In the genomic region with DNA sequence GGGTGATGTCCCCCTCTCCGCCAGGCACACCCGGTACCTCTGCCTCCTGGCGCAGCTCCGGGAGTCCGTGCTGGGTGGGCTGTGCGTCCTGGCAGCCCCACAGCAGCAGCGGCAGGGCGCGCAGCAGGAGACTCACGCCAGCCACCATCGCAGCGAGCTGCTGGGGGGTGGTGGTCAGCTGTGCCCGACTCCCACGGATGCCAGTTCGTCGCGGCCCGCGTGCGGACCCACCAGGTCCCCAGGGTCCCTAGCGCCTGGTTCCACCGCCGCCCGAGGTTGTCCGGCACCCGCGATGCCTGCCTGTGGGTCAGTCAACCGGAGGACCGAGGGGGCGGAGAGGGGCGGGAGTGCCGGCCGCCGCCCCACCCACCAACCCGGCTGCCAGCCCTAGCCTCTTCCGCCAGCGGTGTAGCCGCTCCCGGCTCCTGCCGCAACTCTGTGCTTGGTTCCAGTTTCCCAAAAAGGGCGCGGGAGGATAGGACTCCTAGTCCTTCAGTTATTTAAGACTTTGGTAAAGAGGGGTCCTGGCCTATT, we compare ENCODE assay signal across 8 mouse cellular contexts. TPM values are rescaled to one million over a fixed set of nuclear protein-coding genes. Genes with fewer than 3 reads are reported as not detected.
DNase-seq lines count a peak whose midpoint lies in the region; ATAC-seq and TF ChIP-seq lines count a peak whose summit lies in the region.

A gene (minus strand): TSS at position 361 of the 534 bp plus-strand sequence.

- 0 out of 2 replicates have a peak, but pooled peaks have one; percentile 8 for TF ChIP-seq CTCF in small intestine, adult 2 months (IDR thresholded peaks at IDR 0.05; ENCODE audit: extremely low read depth, insufficient read length, insufficient replicate concordance, low read depth, low read length)

- DNase-seq in 3T3-L1 (ENCODE audit: low read depth, low spot score), result peak; percentile 59
- DNase-seq in Muller cell, postnatal 12 days (ENCODE audit: inconsistent ontology term), result peak; percentile 81
- peak; percentile 68 for DNase-seq in embryonic facial prominence, embryonic 10.5 days (ENCODE audit: low spot score)
- DNase-seq in lung, postnatal 10 days, result peak; percentile 81
- no peak for DNase-seq in layer of hippocampus, adult 9-10 months (ENCODE audit: low spot score)

- under 1% methylated on average over 42 of the region's 42 CpGs for WGBS in embryonic facial prominence, embryonic 10.5 days
- WGBS in heart, embryonic 11.5 days (ENCODE audit: insufficient replicate concordance), result 0% methylated on average over 42 of the region's 42 CpGs
- under 1% methylated on average over 33 of the region's 42 CpGs for WGBS in kidney, embryonic 14.5 days
- 1% methylated on average over 42 of the region's 42 CpGs for WGBS in small intestine, adult 2 months

- peaks cover 78% of the 10 kb centered on the region for H3K27me3 ChIP-seq in embryonic facial prominence, embryonic 10.5 days (replicated peaks; ENCODE audit: low read depth, poor library complexity, severe bottlenecking)
- H3K27me3 ChIP-seq in heart, embryonic 11.5 days (ENCODE audit: control insufficient read depth, insufficient read depth, low read length), result peaks cover 27% of the 10 kb centered on the region
- H3K27me3 ChIP-seq in kidney, embryonic 14.5 days (ENCODE audit: control insufficient read depth, insufficient read depth, low read length), result peaks cover 9% of the 10 kb centered on the region
- H3K27me3 ChIP-seq in small intestine, adult 2 months (ENCODE audit: control insufficient read depth, insufficient read depth, low read length), result no peaks in the 10 kb centered on the region

- no peaks in the 10 kb centered on the region for H3K9me3 ChIP-seq in embryonic facial prominence, embryonic 10.5 days
- H3K9me3 ChIP-seq in heart, embryonic 11.5 days (replicated peaks; ENCODE audit: control insufficient read depth, low read length), result no peaks in the 10 kb centered on the region
- H3K9me3 ChIP-seq in kidney, embryonic 14.5 days (ENCODE audit: control insufficient read depth, low read length), result no peaks in the 10 kb centered on the region

- H3K9ac ChIP-seq in heart, embryonic 11.5 days (ENCODE audit: low read depth, low read length), result peak within 1 kb of the TSS; percentile 77
- H3K9ac ChIP-seq in kidney, embryonic 14.5 days (ENCODE audit: low read depth, low read length), result peak within 1 kb of the TSS; percentile 65

- H3K36me3 ChIP-seq in embryonic facial prominence, embryonic 10.5 days (replicated peaks), result no peaks in the 10 kb centered on the region
- H3K36me3 ChIP-seq in heart, embryonic 11.5 days (ENCODE audit: control insufficient read depth, insufficient read depth, low read length), result no peaks in the 10 kb centered on the region
- H3K36me3 ChIP-seq in kidney, embryonic 14.5 days (ENCODE audit: control insufficient read depth, insufficient read depth, low read length), result no peaks in the 10 kb centered on the region
- H3K36me3 ChIP-seq in small intestine, adult 2 months (ENCODE audit: control insufficient read depth, insufficient read depth, low read length), result no peaks in the 10 kb centered on the region

- peak within 1 kb of the TSS; percentile 86 for H3K4me2 ChIP-seq in heart, embryonic 11.5 days
- peak within 1 kb of the TSS; percentile 98 for H3K4me2 ChIP-seq in kidney, embryonic 14.5 days (replicated peaks; ENCODE audit: low read depth, low read length)

- peaks cover 30% of the 10 kb centered on the region for H3K4me1 ChIP-seq in embryonic facial prominence, embryonic 10.5 days
- peaks cover 23% of the 10 kb centered on the region for H3K4me1 ChIP-seq in heart, embryonic 11.5 days (ENCODE audit: control insufficient read depth, insufficient read depth, low read length)
- H3K4me1 ChIP-seq in kidney, embryonic 14.5 days (ENCODE audit: control insufficient read depth, insufficient read depth, low read length), result peaks cover 9% of the 10 kb centered on the region; the same call in 1 of the 2 replicates
- H3K4me1 ChIP-seq in small intestine, adult 2 months (ENCODE audit: control insufficient read depth, insufficient read depth, insufficient read length, low read length), result peaks cover 24% of the 10 kb centered on the region; the same call in 1 of the 2 replicates

- peak within 1 kb of the TSS; percentile 70 for H3K27ac ChIP-seq in embryonic facial prominence, embryonic 10.5 days (replicated peaks)
- no peak within 1 kb of the TSS; the same call in 1 of the 2 replicates for H3K27ac ChIP-seq in heart, embryonic 11.5 days (ENCODE audit: low read depth, low read length)
- no peak within 1 kb of the TSS for H3K27ac ChIP-seq in kidney, embryonic 14.5 days (ENCODE audit: low read depth, low read length)
- H3K27ac ChIP-seq in small intestine, adult 2 months (ENCODE audit: insufficient read depth, low read depth, low read length), result peak within 1 kb of the TSS; percentile 18; the same call in 1 of the 2 replicates

- TF ChIP-seq POLR2A in small intestine, adult 2 months (IDR thresholded peaks at IDR 0.05; ENCODE audit: low read depth, low read length), result no peak

- ATAC-seq in heart, embryonic 11.5 days (replicated peaks; ENCODE audit: insufficient number of reproducible peaks, low FRiP score, low TSS enrichment), result no peak
- ATAC-seq in kidney, embryonic 14.5 days (ENCODE audit: low FRiP score, low TSS enrichment), result peak; percentile 86

- peak within 1 kb of the TSS; percentile 72 for H3K4me3 ChIP-seq in embryonic facial prominence, embryonic 10.5 days
- H3K4me3 ChIP-seq in heart, embryonic 11.5 days (ENCODE audit: low read depth, low read length), result peak within 1 kb of the TSS; percentile 65
- peak within 1 kb of the TSS; percentile 62 for H3K4me3 ChIP-seq in kidney, embryonic 14.5 days (ENCODE audit: low read length)
- peak within 1 kb of the TSS; percentile 87 for H3K4me3 ChIP-seq in small intestine, adult 2 months (ENCODE audit: low read depth, low read length)

RNA-seq across cellular contexts. Expression of the gene that starts here (rescaled TPM):
- polyA plus RNA-seq in embryonic facial prominence, embryonic 10.5 days (2016; fragmentation: Nextera tagmentation; extraction: Ambion mirVana), result 1.3 and 1.5 TPM in 2 replicates
- 3.3 and 5.6 TPM in 2 replicates for polyA plus RNA-seq in heart, embryonic 11.5 days (2014; fragmentation: Nextera tagmentation; extraction: Ambion mirVana)
- 0.55 and 1.1 TPM in 2 replicates for polyA plus RNA-seq in kidney, embryonic 14.5 days (2014; fragmentation: Nextera tagmentation; extraction: Ambion mirVana)
- 10.5 and 12.0 TPM in 2 replicates for polyA plus RNA-seq in small intestine, adult 2 months (2012; rRNA removed)

Comparison
In these comparisons a context has a peak if more than half of its experiments do, and no peak if none do; other contexts are left out.
1. H3K27ac ChIP-seq: peak in embryonic facial prominence, embryonic 10.5 days (single experiment) and small intestine, adult 2 months (single experiment); none in heart, embryonic 11.5 days (single experiment) and kidney, embryonic 14.5 days (single experiment).
2. Peak in every context shown above with its lines, with median percentiles within 50 percentile points of each other: H3K4me3 ChIP-seq.